Mouse (Mus musculus) MEL (cell line): Measurements from ENCODE around the gene Ntn3. TPM values are rescaled to one million over a fixed set of nuclear protein-coding genes. Genes with fewer than 3 reads are reported as not detected.
A peak's percentile ranks its signal among the peaks of the same experiment; 100 is the strongest.

ENCODE experiments used
- DNase-seq: peaks from one replicate; pipeline ENCODE4 v3.0.0; 2011; ENCODE audit warnings: low read depth, low spot score
- H3K27ac ChIP-seq: 2 replicates; pipeline ENCODE4 v1.5.1; 2012; ENCODE audit warnings: low read depth, mild to moderate bottlenecking, control low read depth, low read length, moderate library complexity; ENCODE audit not compliant: control insufficient read depth
- H3K27me3 ChIP-seq, 2 experiments: fragments of 150-350 bp in 1 of 2; sonication (generic) in 1 of 2; 2 replicates each; pipeline ENCODE4 v1.6.1; 2012; ENCODE audit warnings: low read length in 2 of 2, mild to moderate bottlenecking in 2 of 2, improper control_type of control experiment in 1 of 2, moderate library complexity in 1 of 2; ENCODE audit not compliant: insufficient read depth in 2 of 2, control insufficient read depth in 1 of 2
- H3K36me3 ChIP-seq, 2 experiments: 2 replicates each; pipeline ENCODE4 v1.6.1; 2012 to 2014; ENCODE audit warnings: low read length in 2 of 2, improper control_type of control experiment in 1 of 2, inconsistent platforms in 1 of 2, mild to moderate bottlenecking in 1 of 2; ENCODE audit not compliant: insufficient read depth in 2 of 2, control insufficient read depth in 1 of 2
- H3K4me1 ChIP-seq, 2 experiments: fragments of 150-350 bp in 1 of 2; sonication (generic) in 1 of 2; 2 replicates each; pipeline ENCODE4 v1.6.1; 2012; ENCODE audit warnings: low read length in 2 of 2, improper control_type of control experiment in 1 of 2, mild to moderate bottlenecking in 1 of 2; ENCODE audit not compliant: insufficient read depth in 2 of 2, control insufficient read depth in 1 of 2
- H3K4me3 ChIP-seq, 2 experiments: fragments of 150-350 bp in 1 of 2; sonication (generic) in 1 of 2; 2 replicates each; pipeline ENCODE4 v1.5.1; 2012; ENCODE audit warnings: low read depth in 2 of 2, low read length in 2 of 2, mild to moderate bottlenecking in 2 of 2, moderate library complexity in 2 of 2, control low read depth in 1 of 2, improper control_type of control experiment in 1 of 2; ENCODE audit not compliant: control insufficient read depth in 1 of 2, insufficient read depth in 1 of 2
- H3K79me2 ChIP-seq: 2 replicates; pipeline ENCODE4 v1.6.1; 2012; ENCODE audit warnings: mild to moderate bottlenecking, low read length, moderate library complexity; ENCODE audit not compliant: control insufficient read depth, poor library complexity, insufficient read depth
- H3K9ac ChIP-seq: 2 replicates; pipeline ENCODE4 v1.6.1; 2012; ENCODE audit warnings: low read depth, mild to moderate bottlenecking, control low read depth, low read length, moderate library complexity; ENCODE audit not compliant: control insufficient read depth, poor library complexity, severe bottlenecking
- H3K9me3 ChIP-seq: fragments of 150-350 bp; sonication (generic); replicated peaks from 2 replicates; pipeline ENCODE4 v1.6.1; 2012; ENCODE audit warnings: mild to moderate bottlenecking, low read length, improper control_type of control experiment, moderate library complexity; ENCODE audit not compliant: insufficient read depth
- CTCF ChIP-seq, 3 experiments: IDR thresholded peaks in 2 of 3; conservative IDR thresholded peaks in 1 of 3; 2 replicates each; pipeline ENCODE4 v1.5.1; 2011 to 2012; ENCODE audit warnings: low read length in 3 of 3, low read depth in 2 of 3, mild to moderate bottlenecking in 2 of 3, improper control_type of control experiment in 1 of 3, inconsistent platforms in 1 of 3, mixed read lengths in 1 of 3, moderate library complexity in 1 of 3; ENCODE audit not compliant: control insufficient read depth in 1 of 3, insufficient read depth in 1 of 3, poor library complexity in 1 of 3, severe bottlenecking in 1 of 3
- ELF1 ChIP-seq: IDR thresholded peaks from 2 replicates; pipeline ENCODE4 v1.6.1; 2014; ENCODE audit warnings: low read depth, mild to moderate bottlenecking, inconsistent platforms, low read length, improper control_type of control experiment, moderate library complexity
- ETS1 ChIP-seq: IDR thresholded peaks from 2 replicates; pipeline ENCODE4 v1.6.1; 2012; ENCODE audit warnings: low read depth, mild to moderate bottlenecking, inconsistent platforms, low read length, improper control_type of control experiment, moderate library complexity
- MAX ChIP-seq: IDR thresholded peaks from 2 replicates; pipeline ENCODE4 v1.6.1; 2011; ENCODE audit warnings: low read length, improper control_type of control experiment
- MXI1 ChIP-seq: IDR thresholded peaks from 2 replicates; pipeline ENCODE4 v1.6.1; 2011; ENCODE audit warnings: mild to moderate bottlenecking, low read depth, low read length, improper control_type of control experiment
- NRF1 ChIP-seq: IDR thresholded peaks from 2 replicates; pipeline ENCODE4 v1.6.1; 2014; ENCODE audit warnings: low read depth, mild to moderate bottlenecking, inconsistent platforms, low read length, improper control_type of control experiment, moderate library complexity; ENCODE audit not compliant: poor library complexity, insufficient read depth, severe bottlenecking
- POLR2A ChIP-seq, 2 experiments: IDR thresholded peaks; 2 replicates each; pipeline ENCODE4 v1.6.1; 2011 to 2012; ENCODE audit warnings: low read length in 2 of 2, mild to moderate bottlenecking in 2 of 2, control low read depth in 1 of 2, improper control_type of control experiment in 1 of 2, low read depth in 1 of 2, moderate library complexity in 1 of 2; ENCODE audit not compliant: control insufficient read depth in 1 of 2, insufficient read depth in 1 of 2, poor library complexity in 1 of 2
- RAD21 ChIP-seq: IDR thresholded peaks from 2 replicates; pipeline ENCODE4 v1.6.1; 2011; ENCODE audit warnings: mild to moderate bottlenecking, low read depth, low read length, improper control_type of control experiment
- SIN3A ChIP-seq: IDR thresholded peaks from 2 replicates; pipeline ENCODE4 v1.6.1; 2012; ENCODE audit warnings: low read length, improper control_type of control experiment, inconsistent platforms
- SMC3 ChIP-seq: IDR thresholded peaks from 2 replicates; pipeline ENCODE4 v1.6.1; 2011; ENCODE audit warnings: low read depth, low read length, improper control_type of control experiment
- USF1 ChIP-seq: IDR thresholded peaks from 2 replicates; pipeline ENCODE4 v1.6.1; 2014; ENCODE audit warnings: low read depth, mild to moderate bottlenecking, inconsistent platforms, low read length, improper control_type of control experiment, moderate library complexity
- USF2 ChIP-seq, 2 experiments: IDR thresholded peaks; 2 replicates each; pipeline ENCODE4 v1.6.1; 2011 to 2012; ENCODE audit warnings: improper control_type of control experiment in 2 of 2, low read length in 2 of 2, borderline replicate concordance in 1 of 2, inconsistent platforms in 1 of 2, low read depth in 1 of 2, mild to moderate bottlenecking in 1 of 2; ENCODE audit not compliant: insufficient read depth in 1 of 2
- ZC3H11A ChIP-seq: IDR thresholded peaks from 2 replicates; pipeline ENCODE4 v1.6.1; 2012; ENCODE audit warnings: low read depth, mild to moderate bottlenecking, inconsistent platforms, low read length, improper control_type of control experiment
- ZMIZ1 ChIP-seq: IDR thresholded peaks from 2 replicates; pipeline ENCODE4 v1.6.1; 2012; ENCODE audit warnings: low read depth, mild to moderate bottlenecking, inconsistent platforms, low read length, improper control_type of control experiment, moderate library complexity
- polyA plus RNA-seq, 2 experiments: library from polyadenylated mRNA; stranded (reverse) in 1 of 2; unstranded in 1 of 2; fragments of >175 nt in 1 of 2; fragments of >200 nt in 1 of 2; gene quantifications; 2 replicates each; pipeline versions ENCODE4 v1.2.1 to v1.2.4; 2012; ENCODE audit warnings: low replicate concordance in 2 of 2, low read depth in 1 of 2; ENCODE audit not compliant: insufficient read length in 2 of 2, insufficient read depth in 1 of 2, missing spikeins in 1 of 2
- total RNA-seq: library from RNA; depleted of rRNA; stranded (reverse); fragments of 300-350 nt; gene quantifications from 2 replicates; pipeline ENCODE4 v1.2.3, GENCODE M21; 2012

The Ntn3 gene
- total and polyA plus RNA-seq, 3 experiments, result 2.5 to 2.7 TPM; not detected in 1

DNA sequence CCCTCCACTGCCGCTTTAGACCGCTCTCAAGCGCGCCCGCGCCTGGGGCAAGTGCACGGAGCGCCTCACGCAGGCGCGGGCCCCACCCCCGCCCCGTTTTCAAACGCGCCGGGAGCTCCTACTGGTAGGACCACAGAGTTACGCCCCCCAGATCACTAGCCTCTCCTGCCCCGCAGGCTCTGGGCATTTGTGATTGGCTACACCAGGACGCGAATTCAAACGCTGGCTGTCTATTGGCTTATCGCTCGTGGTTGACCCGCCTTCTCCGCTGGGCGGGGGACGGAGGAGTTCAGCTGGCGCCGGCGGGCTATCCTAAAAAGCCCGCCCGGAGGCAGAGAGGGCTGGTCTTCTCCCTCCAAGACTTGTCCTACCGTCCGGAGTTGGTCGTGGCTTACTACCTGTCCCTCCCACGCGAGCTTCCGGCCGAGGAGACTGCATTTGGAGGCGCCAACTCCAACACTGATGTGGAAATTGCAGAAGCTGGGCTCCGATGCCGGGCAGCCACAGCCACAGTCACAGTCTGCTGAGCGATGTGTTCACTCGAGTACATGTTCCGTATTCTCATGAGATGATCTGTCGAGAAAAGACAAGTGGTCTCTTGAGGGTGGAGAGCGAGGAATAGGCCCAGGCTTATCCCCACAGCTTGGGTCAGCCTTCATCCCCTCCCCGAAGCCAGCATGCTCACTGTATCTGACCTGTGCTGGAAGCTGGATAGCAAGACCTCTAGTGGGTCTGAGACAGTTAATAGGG is 42.2 kb upstream of the Ntn3 start, which contains the start of gene Ccnf (continued):
- TF ChIP-seq ZMIZ1, result peak; percentile 84
- no peak for TF ChIP-seq ELF1
- no peak for TF ChIP-seq USF2 (IDR thresholded peaks at IDR 0.05; ENCODE audit: borderline replicate concordance in 1 of 2, insufficient read depth in 1 of 2, low read depth in 1 of 2, low read length in 2 of 2)
- TF ChIP-seq NRF1, result peak; percentile 92
- TF ChIP-seq ZC3H11A, result no peak

DNA sequence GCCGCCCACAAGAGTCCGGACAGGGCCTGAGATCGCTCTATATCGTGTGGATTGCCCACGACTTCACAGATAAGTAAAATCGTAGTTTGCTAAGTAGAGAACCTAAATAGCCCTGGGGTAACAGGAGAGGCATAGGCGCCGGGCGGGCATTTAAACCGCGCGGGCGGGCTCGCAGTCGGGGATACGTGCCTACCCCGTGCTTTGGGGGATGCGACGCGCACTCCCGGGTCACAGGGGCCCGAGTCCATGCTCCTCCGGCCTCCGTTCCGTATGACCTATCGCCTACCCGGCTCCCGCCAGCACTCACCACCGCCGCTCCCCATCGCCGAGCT is 41.6 kb upstream of the Ntn3 start:
- DNase-seq, result no peak

DNA sequence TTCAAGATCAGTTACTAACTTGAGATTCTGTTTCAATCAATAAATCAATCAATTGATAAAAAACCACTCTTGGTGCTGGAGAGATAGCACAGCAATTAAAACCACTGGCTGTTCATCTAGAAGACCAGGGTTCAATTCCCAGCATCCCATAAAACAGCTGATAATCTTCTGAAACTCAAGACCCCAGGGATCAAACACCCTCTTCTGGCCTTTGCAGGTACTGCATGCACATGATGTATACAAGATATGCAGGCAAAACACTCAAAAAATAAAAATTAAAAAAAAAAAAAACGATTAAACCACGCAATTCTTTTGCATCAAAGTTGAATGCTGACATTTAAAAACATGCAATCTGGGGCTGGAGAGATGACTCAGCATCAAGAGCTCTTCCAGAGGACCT is 39.3 kb upstream of the Ntn3 start:
- Histone ChIP-seq H3K9ac (no peak overlapping the region), H3K4me3 (no peak overlapping the region), H3K9me3 (no peaks in the 10 kb centered on the region), H3K27me3 (no peaks in the 10 kb centered on the region), H3K27ac (no peak overlapping the region), H3K4me1 (peaks cover 0 to 7% of the 10 kb centered on the region in 2 experiments; a peak in 2 of 4 replicates), H3K79me2 (peaks cover 21% of the 10 kb centered on the region)
- peak; percentile 47 for DNase-seq
- TF ChIP-seq SIN3A (no peak), RAD21 (peak; percentile 7), CTCF (IDR thresholded peaks at IDR 0.05 in 2 of 3, conservative IDR thresholded peaks at IDR 0.05 in 1 of 3; ENCODE audit: control insufficient read depth in 1 of 3, insufficient read depth in 1 of 3, low read depth in 2 of 3, low read length in 3 of 3, poor library complexity in 1 of 3, severe bottlenecking in 1 of 3) (peak in 2 of 3 experiments; percentile 22 to 28; a peak in 3 of 6 replicates)
- TF ChIP-seq, all 39 proteins: peak for 2
- peaks cover 8 to 21% of the 10 kb centered on the region in 2 experiments for H3K36me3 ChIP-seq

More for the DNA sequence above, 41.6 kb upstream of the Ntn3 start:
- no peak for TF ChIP-seq USF1
- TF ChIP-seq POLR2A (IDR thresholded peaks at IDR 0.05; ENCODE audit: control insufficient read depth in 1 of 2, insufficient read depth in 1 of 2, low read depth in 1 of 2, low read length in 2 of 2, poor library complexity in 1 of 2), result no peak; a peak in 2 of 4 replicates
- no peak for TF ChIP-seq SMC3
- TF ChIP-seq MXI1, result peak; percentile 53; the same call in 1 of the 2 replicates
- TF ChIP-seq ETS1, result 0 out of 2 replicates have a peak, but pooled peaks have one; percentile 7
- TF ChIP-seq MAX, result peak; percentile 33; the same call in 1 of the 2 replicates
- peak; percentile 43 for TF ChIP-seq SIN3A
- no peaks in the 10 kb centered on the region for H3K9me3 ChIP-seq
- peak overlapping the region; percentile 90 to 92 for H3K4me3 ChIP-seq
- H3K9ac ChIP-seq, result peak overlapping the region; percentile 91
- peaks cover 8 to 16% of the 10 kb centered on the region in 2 experiments for H3K36me3 ChIP-seq
- peak overlapping the region; percentile 57 for H3K27ac ChIP-seq
- peaks cover 0 to 7% of the 10 kb centered on the region in 2 experiments; a peak in 2 of 4 replicates for H3K4me1 ChIP-seq
- H3K79me2 ChIP-seq, result peaks cover 21% of the 10 kb centered on the region
- no peaks in the 10 kb centered on the region for H3K27me3 ChIP-seq
